Mouse (Mus musculus) MEL (cell line): Measurements from ENCODE around the gene Nlrx1. TPM values are rescaled to one million over a fixed set of nuclear protein-coding genes. Genes with fewer than 3 reads are reported as not detected.

Experiments used
- DNase-seq: peaks from one replicate; pipeline ENCODE4 v3.0.0; 2011; ENCODE audit warnings: low read depth, low spot score
- H3K27ac ChIP-seq: 2 replicates; pipeline ENCODE4 v1.5.1; 2012; ENCODE audit warnings: low read depth, mild to moderate bottlenecking, control low read depth, low read length, moderate library complexity; ENCODE audit not compliant: control insufficient read depth
- H3K27me3 ChIP-seq, 2 experiments: fragments of 150-350 bp in 1 of 2; sonication (generic) in 1 of 2; 2 replicates each; pipeline ENCODE4 v1.6.1; 2012; ENCODE audit warnings: low read length in 2 of 2, mild to moderate bottlenecking in 2 of 2, improper control_type of control experiment in 1 of 2, moderate library complexity in 1 of 2; ENCODE audit not compliant: insufficient read depth in 2 of 2, control insufficient read depth in 1 of 2
- H3K36me3 ChIP-seq, 2 experiments: 2 replicates each; pipeline ENCODE4 v1.6.1; 2012 to 2014; ENCODE audit warnings: low read length in 2 of 2, improper control_type of control experiment in 1 of 2, inconsistent platforms in 1 of 2, mild to moderate bottlenecking in 1 of 2; ENCODE audit not compliant: insufficient read depth in 2 of 2, control insufficient read depth in 1 of 2
- H3K4me1 ChIP-seq, 2 experiments: fragments of 150-350 bp in 1 of 2; sonication (generic) in 1 of 2; 2 replicates each; pipeline ENCODE4 v1.6.1; 2012; ENCODE audit warnings: low read length in 2 of 2, improper control_type of control experiment in 1 of 2, mild to moderate bottlenecking in 1 of 2; ENCODE audit not compliant: insufficient read depth in 2 of 2, control insufficient read depth in 1 of 2
- H3K4me3 ChIP-seq, 2 experiments: fragments of 150-350 bp in 1 of 2; sonication (generic) in 1 of 2; 2 replicates each; pipeline ENCODE4 v1.5.1; 2012; ENCODE audit warnings: low read depth in 2 of 2, low read length in 2 of 2, mild to moderate bottlenecking in 2 of 2, moderate library complexity in 2 of 2, control low read depth in 1 of 2, improper control_type of control experiment in 1 of 2; ENCODE audit not compliant: control insufficient read depth in 1 of 2, insufficient read depth in 1 of 2
- H3K79me2 ChIP-seq: 2 replicates; pipeline ENCODE4 v1.6.1; 2012; ENCODE audit warnings: mild to moderate bottlenecking, low read length, moderate library complexity; ENCODE audit not compliant: control insufficient read depth, poor library complexity, insufficient read depth
- H3K9ac ChIP-seq: 2 replicates; pipeline ENCODE4 v1.6.1; 2012; ENCODE audit warnings: low read depth, mild to moderate bottlenecking, control low read depth, low read length, moderate library complexity; ENCODE audit not compliant: control insufficient read depth, poor library complexity, severe bottlenecking
- H3K9me3 ChIP-seq: fragments of 150-350 bp; sonication (generic); replicated peaks from 2 replicates; pipeline ENCODE4 v1.6.1; 2012; ENCODE audit warnings: mild to moderate bottlenecking, low read length, improper control_type of control experiment, moderate library complexity; ENCODE audit not compliant: insufficient read depth
- CHD1 ChIP-seq: IDR thresholded peaks from 2 replicates; pipeline ENCODE4 v1.6.1; 2012; ENCODE audit warnings: low read depth, mild to moderate bottlenecking, inconsistent platforms, low read length, improper control_type of control experiment
- CHD2 ChIP-seq: IDR thresholded peaks from 2 replicates; pipeline ENCODE4 v1.6.1; 2011; ENCODE audit warnings: low read length, improper control_type of control experiment
- CTCF ChIP-seq, 3 experiments: IDR thresholded peaks in 2 of 3; conservative IDR thresholded peaks in 1 of 3; 2 replicates each; pipeline ENCODE4 v1.5.1; 2011 to 2012; ENCODE audit warnings: low read length in 3 of 3, low read depth in 2 of 3, mild to moderate bottlenecking in 2 of 3, improper control_type of control experiment in 1 of 3, inconsistent platforms in 1 of 3, mixed read lengths in 1 of 3, moderate library complexity in 1 of 3; ENCODE audit not compliant: control insufficient read depth in 1 of 3, insufficient read depth in 1 of 3, poor library complexity in 1 of 3, severe bottlenecking in 1 of 3
- E2F4 ChIP-seq: IDR thresholded peaks from 2 replicates; pipeline ENCODE4 v1.6.1; 2011; ENCODE audit warnings: low read depth, low read length, improper control_type of control experiment, borderline replicate concordance
- ELF1 ChIP-seq: IDR thresholded peaks from 2 replicates; pipeline ENCODE4 v1.6.1; 2014; ENCODE audit warnings: low read depth, mild to moderate bottlenecking, inconsistent platforms, low read length, improper control_type of control experiment, moderate library complexity
- EP300 ChIP-seq, 2 experiments: IDR thresholded peaks; 2 replicates each; pipeline ENCODE4 v1.6.1; 2011; ENCODE audit warnings: improper control_type of control experiment in 2 of 2, low read length in 2 of 2, low read depth in 1 of 2, mild to moderate bottlenecking in 1 of 2
- JUND ChIP-seq: IDR thresholded peaks from 2 replicates; pipeline ENCODE4 v1.6.1; 2011; ENCODE audit warnings: low read depth, mild to moderate bottlenecking, improper control_type of control experiment, low read length
- KAT2A ChIP-seq: conservative IDR thresholded peaks from 2 replicates; pipeline ENCODE4 v1.6.1; 2012; ENCODE audit warnings: low read depth, low read length, improper control_type of control experiment, inconsistent platforms
- MAX ChIP-seq: IDR thresholded peaks from 2 replicates; pipeline ENCODE4 v1.6.1; 2011; ENCODE audit warnings: low read length, improper control_type of control experiment
- MEF2A ChIP-seq: IDR thresholded peaks from 2 replicates; pipeline ENCODE4 v1.6.1; 2014; ENCODE audit warnings: low read depth, mild to moderate bottlenecking, inconsistent platforms, low read length, improper control_type of control experiment; ENCODE audit not compliant: poor library complexity, insufficient replicate concordance, severe bottlenecking; ENCODE audit errors: extremely low read depth
- MYC ChIP-seq: IDR thresholded peaks from 2 replicates; pipeline ENCODE4 v1.6.1; 2011; ENCODE audit warnings: low read depth, mild to moderate bottlenecking, low read length, improper control_type of control experiment, moderate library complexity
- NRF1 ChIP-seq: IDR thresholded peaks from 2 replicates; pipeline ENCODE4 v1.6.1; 2014; ENCODE audit warnings: low read depth, mild to moderate bottlenecking, inconsistent platforms, low read length, improper control_type of control experiment, moderate library complexity; ENCODE audit not compliant: poor library complexity, insufficient read depth, severe bottlenecking
- POLR2AphosphoS2 ChIP-seq: IDR thresholded peaks from 2 replicates; pipeline ENCODE4 v1.6.1; 2011; ENCODE audit warnings: low read length, improper control_type of control experiment
- POLR2AphosphoS5 ChIP-seq: IDR thresholded peaks from 2 replicates; pipeline ENCODE4 v1.6.1; 2012; ENCODE audit warnings: low read depth, borderline replicate concordance, mild to moderate bottlenecking, inconsistent platforms, low read length, moderate library complexity, mixed read lengths
- RAD21 ChIP-seq: IDR thresholded peaks from 2 replicates; pipeline ENCODE4 v1.6.1; 2011; ENCODE audit warnings: mild to moderate bottlenecking, low read depth, low read length, improper control_type of control experiment
- SIN3A ChIP-seq: IDR thresholded peaks from 2 replicates; pipeline ENCODE4 v1.6.1; 2012; ENCODE audit warnings: low read length, improper control_type of control experiment, inconsistent platforms
- SMC3 ChIP-seq: IDR thresholded peaks from 2 replicates; pipeline ENCODE4 v1.6.1; 2011; ENCODE audit warnings: low read depth, low read length, improper control_type of control experiment
- TBP ChIP-seq: IDR thresholded peaks from 2 replicates; pipeline ENCODE4 v1.8.0; 2011; ENCODE audit warnings: low read depth, low read length, improper control_type of control experiment
- UBTF ChIP-seq: IDR thresholded peaks from 2 replicates; pipeline ENCODE4 v1.6.1; 2012; ENCODE audit warnings: low read depth, mild to moderate bottlenecking, inconsistent platforms, low read length, improper control_type of control experiment, moderate library complexity, borderline replicate concordance; ENCODE audit not compliant: insufficient read depth
- ZC3H11A ChIP-seq: IDR thresholded peaks from 2 replicates; pipeline ENCODE4 v1.6.1; 2012; ENCODE audit warnings: low read depth, mild to moderate bottlenecking, inconsistent platforms, low read length, improper control_type of control experiment
- ZKSCAN1 ChIP-seq: IDR thresholded peaks from 2 replicates; pipeline ENCODE4 v1.6.1; 2012; ENCODE audit warnings: low read depth, mild to moderate bottlenecking, inconsistent platforms, low read length, improper control_type of control experiment, moderate library complexity
- ZMIZ1 ChIP-seq: IDR thresholded peaks from 2 replicates; pipeline ENCODE4 v1.6.1; 2012; ENCODE audit warnings: low read depth, mild to moderate bottlenecking, inconsistent platforms, low read length, improper control_type of control experiment, moderate library complexity
- ZNF384 ChIP-seq: IDR thresholded peaks from 2 replicates; pipeline ENCODE4 v1.6.1; 2012; ENCODE audit warnings: low read depth, mild to moderate bottlenecking, inconsistent platforms, low read length, improper control_type of control experiment
- polyA plus RNA-seq, 2 experiments: library from polyadenylated mRNA; stranded (reverse) in 1 of 2; unstranded in 1 of 2; fragments of >175 nt in 1 of 2; fragments of >200 nt in 1 of 2; gene quantifications; 2 replicates each; pipeline versions ENCODE4 v1.2.1 to v1.2.4; 2012; ENCODE audit warnings: low replicate concordance in 2 of 2, low read depth in 1 of 2; ENCODE audit not compliant: insufficient read length in 2 of 2, insufficient read depth in 1 of 2, missing spikeins in 1 of 2
- total RNA-seq: library from RNA; depleted of rRNA; stranded (reverse); fragments of 300-350 nt; gene quantifications from 2 replicates; pipeline ENCODE4 v1.2.3, GENCODE M21; 2012

Gene Nlrx1
- total and polyA plus RNA-seq, 3 experiments = 1.2 to 7.0 TPM; not detected in 1

DNA sequence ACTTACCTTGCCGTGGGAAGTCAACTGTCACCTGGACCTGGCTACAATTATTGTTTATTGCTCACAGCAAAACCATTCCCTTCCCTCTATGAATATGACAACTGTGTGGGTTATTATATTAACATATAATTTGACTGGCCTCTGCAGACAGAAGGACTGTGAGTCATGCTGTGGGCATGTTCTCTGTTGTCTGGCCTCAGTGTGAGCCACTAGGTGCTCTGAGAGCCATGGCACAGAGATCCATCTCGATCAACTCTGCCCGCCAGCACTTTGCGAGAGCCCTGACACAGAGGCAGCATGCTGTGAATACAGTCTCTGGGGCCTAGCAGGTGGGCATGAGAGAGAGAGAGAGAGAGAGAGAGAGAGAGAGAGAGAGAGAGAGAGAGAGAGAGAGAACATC is 1.6 kb upstream of the Nlrx1 start:
- DNase-seq = no peak
- H3K27ac ChIP-seq = no peak overlapping the region
- H3K36me3 ChIP-seq = peaks cover 0 to 6% of the 10 kb centered on the region in 2 experiments; a peak in 1 of 4 replicates
- H3K9me3 ChIP-seq = no peaks in the 10 kb centered on the region
- H3K4me1 ChIP-seq = peaks cover 0 to 8% of the 10 kb centered on the region in 2 experiments; a peak in 1 of 4 replicates
- no peaks in the 10 kb centered on the region for H3K27me3 ChIP-seq
- no peak overlapping the region for H3K9ac ChIP-seq
- no peaks in the 10 kb centered on the region; the same call in 1 of the 2 replicates for H3K79me2 ChIP-seq
- TF ChIP-seq CHD2 (no peak), ZNF384 (no peak)
- TF ChIP-seq, all 39 proteins: peak for 0
- H3K4me3 ChIP-seq = no peak overlapping the region

DNA sequence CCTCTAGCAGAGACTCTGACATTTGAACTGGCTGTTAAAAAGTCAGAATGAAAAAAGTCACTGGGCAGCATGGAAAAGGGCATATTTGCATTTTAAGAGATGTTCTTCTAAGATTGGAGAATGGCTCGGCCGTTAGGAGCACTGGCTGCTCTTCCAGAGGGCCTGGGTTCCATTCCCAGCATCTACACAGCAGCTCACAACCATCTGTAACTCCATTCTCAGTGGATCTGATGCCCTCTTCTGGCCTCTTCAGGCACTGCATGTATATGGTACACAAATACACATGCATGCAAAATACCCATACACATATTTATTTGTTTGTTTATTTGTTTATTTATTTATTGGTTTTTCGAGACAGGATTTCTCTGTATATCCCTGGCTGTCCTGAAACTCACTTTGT is 678 bp upstream of the Nlrx1 start:
- Histone ChIP-seq H3K27me3 (no peaks in the 10 kb centered on the region), H3K9me3 (no peaks in the 10 kb centered on the region), H3K79me2 (no peaks in the 10 kb centered on the region; the same call in 1 of the 2 replicates), H3K4me3 (no peak overlapping the region), H3K4me1 (peaks cover 0 to 8% of the 10 kb centered on the region in 2 experiments; a peak in 1 of 4 replicates), H3K9ac (no peak overlapping the region), H3K36me3 (peaks cover 0 to 6% of the 10 kb centered on the region in 2 experiments; a peak in 1 of 4 replicates), H3K27ac (peak overlapping the region; percentile 75)
- DNase-seq = peak; percentile 82
- TF ChIP-seq CTCF (IDR thresholded peaks at IDR 0.05 in 2 of 3, conservative IDR thresholded peaks at IDR 0.05 in 1 of 3; ENCODE audit: control insufficient read depth in 1 of 3, insufficient read depth in 1 of 3, low read depth in 2 of 3, low read length in 3 of 3, poor library complexity in 1 of 3, severe bottlenecking in 1 of 3) (peak; percentile 60 to 77 (median 68)), E2F4 (no peak), SIN3A (0 out of 2 replicates have a peak, but pooled peaks have one; percentile 14), ZC3H11A (peak; percentile 79), SMC3 (peak; percentile 85), MYC (no peak), NRF1 (no peak), RAD21 (peak; percentile 78), TBP (0 out of 2 replicates have a peak, but pooled peaks have one; percentile 25)

DNA sequence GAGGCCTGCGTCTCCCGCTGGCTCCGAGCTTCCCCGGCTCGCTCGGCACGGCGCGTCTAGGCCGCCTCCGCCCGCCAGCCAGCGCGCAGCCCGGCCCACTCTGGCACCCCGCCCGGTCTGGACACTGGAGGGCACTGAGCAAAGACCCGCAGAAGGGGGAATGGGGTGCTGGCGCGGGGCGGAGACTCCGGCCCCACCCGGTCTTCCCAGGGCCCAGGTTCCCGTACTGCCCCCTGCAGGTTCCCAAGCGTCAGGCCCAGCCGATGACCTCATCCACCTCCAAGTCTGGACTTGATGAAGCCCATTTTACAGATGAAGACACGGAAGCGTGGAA is 405 bp downstream of the Nlrx1 start:
- peak overlapping the region; percentile 66 to 77 for H3K4me3 ChIP-seq
- TF ChIP-seq ZKSCAN1 (no peak), UBTF (no peak; the same call in 1 of the 2 replicates), KAT2A (no peak), RAD21 (peak; percentile 16), ZC3H11A (no peak), POLR2AphosphoS2 (0 out of 2 replicates have a peak, but pooled peaks have one; percentile 39), MAX (no peak), MEF2A (no peak), MYC (no peak), ELF1 (0 out of 2 replicates have a peak, but pooled peaks have one; percentile 20), SIN3A (0 out of 2 replicates have a peak, but pooled peaks have one; percentile 13), EP300 (IDR thresholded peaks at IDR 0.05; ENCODE audit: low read depth in 1 of 2, low read length in 2 of 2) (no peak), CHD1 (no peak), JUND (no peak), ZNF384 (no peak), POLR2AphosphoS5 (no peak), CTCF (IDR thresholded peaks at IDR 0.05 in 2 of 3, conservative IDR thresholded peaks at IDR 0.05 in 1 of 3; ENCODE audit: control insufficient read depth in 1 of 3, insufficient read depth in 1 of 3, low read depth in 2 of 3, low read length in 3 of 3, poor library complexity in 1 of 3, severe bottlenecking in 1 of 3) (peak; percentile 59 to 88 (median 70); a peak in 5 of 6 replicates), E2F4 (no peak), ZMIZ1 (no peak)

More for the DNA sequence above, 405 bp downstream of the Nlrx1 start:
- peaks cover 0 to 6% of the 10 kb centered on the region in 2 experiments; a peak in 1 of 4 replicates for H3K36me3 ChIP-seq
- H3K27ac ChIP-seq = peak overlapping the region; percentile 75
- H3K4me1 ChIP-seq = peaks cover 0 to 8% of the 10 kb centered on the region in 2 experiments; a peak in 1 of 4 replicates
- no peaks in the 10 kb centered on the region for H3K27me3 ChIP-seq
- DNase-seq = peak; percentile 92
- H3K9me3 ChIP-seq = no peaks in the 10 kb centered on the region
- peak overlapping the region; percentile 87 for H3K9ac ChIP-seq
- no peaks in the 10 kb centered on the region; the same call in 1 of the 2 replicates for H3K79me2 ChIP-seq
